Mouse (Mus musculus) megakaryocyte-erythroid progenitor cell, adult 5-6 weeks (primary cell): ENCODE results near the gene Nsrp1. TPM values are rescaled to one million over a fixed set of nuclear protein-coding genes. Genes with fewer than 3 reads are reported as not detected.
A peak's percentile ranks its signal among the peaks of the same experiment; 100 is the strongest.

ENCODE experiments used
- ATAC-seq: replicated peaks from 2 replicates; pipeline ENCODE4 v1.8.0; 2016; ENCODE audit warnings: mild to moderate bottlenecking, inconsistent platforms; ENCODE audit not compliant: severe bottlenecking, poor library complexity, low FRiP score, low TSS enrichment
- total RNA-seq, 2 experiments: library from RNA; stranded (forward) in 1 of 2; stranded (reverse) in 1 of 2; fragments of 200-1000, 215-1000 nt in 1 of 2; fragments of >200 nt in 1 of 2; fragmentation: Nextera tagmentation in 1 of 2; gene quantifications; 2 replicates each; pipeline ENCODE4 v1.2.3; 2014 to 2017

The Nsrp1 gene
- total RNA-seq, 2 experiments from 2014 or later, result 18.0 to 49.9 TPM

DNA sequence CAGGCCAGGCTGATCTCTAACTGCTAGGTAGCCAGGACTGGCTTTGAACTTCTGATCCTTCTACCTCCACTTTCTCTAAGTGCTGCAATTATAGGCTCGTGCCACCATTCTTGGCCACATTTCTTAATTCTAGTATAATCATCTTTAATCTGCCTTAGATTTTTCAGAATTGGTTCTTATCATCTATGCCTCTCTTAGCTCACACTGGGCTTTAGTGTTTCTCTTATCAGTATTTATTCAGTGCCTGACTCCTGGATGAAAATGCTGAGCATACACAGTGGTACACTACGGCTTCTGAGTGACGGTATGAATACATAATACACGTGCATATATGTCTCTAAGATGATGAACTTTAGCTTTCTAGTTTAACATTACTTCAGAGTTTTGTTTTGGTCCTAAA lies 9.4 kb downstream of the Nsrp1 start:
- no peak for ATAC-seq

DNA sequence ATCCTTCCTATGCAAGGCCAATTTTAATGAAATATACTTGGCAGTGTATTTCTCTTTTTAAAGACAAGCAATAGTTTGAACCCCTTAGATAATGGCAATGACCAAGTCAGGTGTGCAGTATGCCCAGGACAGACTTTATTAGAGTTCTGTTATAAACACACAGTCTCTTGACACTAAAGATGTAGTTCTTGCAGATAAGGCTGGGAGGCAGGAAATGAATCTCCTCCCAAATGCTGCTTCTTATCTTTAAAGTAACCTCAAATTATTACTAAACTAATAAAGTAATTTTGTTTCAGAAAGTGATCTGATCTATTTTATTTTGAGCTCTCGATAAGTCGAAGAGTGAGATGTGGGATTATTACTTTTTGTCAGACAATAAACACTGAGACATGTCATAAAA lies 14.8 kb downstream of the Nsrp1 start:
- no peak for ATAC-seq

DNA sequence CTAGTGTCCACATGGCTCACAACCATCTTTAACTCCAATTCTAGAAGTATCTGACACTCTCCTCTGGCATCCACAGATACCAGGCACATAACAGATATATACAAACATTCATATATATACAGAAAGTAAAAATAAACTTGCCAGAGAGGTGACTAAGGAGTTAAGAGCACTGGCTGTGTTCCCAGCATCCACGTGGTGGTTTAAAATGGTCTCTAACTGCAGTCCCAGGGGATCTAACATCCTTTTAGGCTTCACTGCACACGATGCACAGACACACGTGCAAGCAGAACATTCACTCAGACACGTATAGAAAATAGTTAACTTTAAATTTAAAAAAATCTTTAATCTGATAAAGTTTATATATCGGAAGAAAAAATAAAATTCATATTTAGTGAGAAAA lies 16.3 kb downstream of the Nsrp1 start:
- no peak for ATAC-seq

DNA sequence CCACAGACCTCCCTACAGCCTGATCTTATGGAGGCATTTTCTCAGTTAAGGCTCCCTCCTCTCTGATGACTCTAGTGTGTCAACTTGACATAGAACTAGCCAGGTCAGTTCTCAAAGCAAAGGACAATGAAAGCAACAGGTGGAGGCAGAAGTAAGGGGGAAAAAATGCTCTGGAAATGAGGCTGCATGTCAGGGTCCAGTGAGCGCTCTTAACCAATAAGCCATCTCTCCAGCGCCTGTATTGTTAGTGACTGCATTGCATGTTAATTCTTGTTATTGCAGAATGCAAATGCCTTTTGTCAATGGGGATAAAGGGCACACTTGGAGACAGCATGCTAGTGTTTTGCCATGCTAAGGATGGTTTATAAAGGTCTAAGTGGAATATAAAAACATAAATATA lies 35.4 kb downstream of the Nsrp1 start:
- ATAC-seq, result no peak

DNA sequence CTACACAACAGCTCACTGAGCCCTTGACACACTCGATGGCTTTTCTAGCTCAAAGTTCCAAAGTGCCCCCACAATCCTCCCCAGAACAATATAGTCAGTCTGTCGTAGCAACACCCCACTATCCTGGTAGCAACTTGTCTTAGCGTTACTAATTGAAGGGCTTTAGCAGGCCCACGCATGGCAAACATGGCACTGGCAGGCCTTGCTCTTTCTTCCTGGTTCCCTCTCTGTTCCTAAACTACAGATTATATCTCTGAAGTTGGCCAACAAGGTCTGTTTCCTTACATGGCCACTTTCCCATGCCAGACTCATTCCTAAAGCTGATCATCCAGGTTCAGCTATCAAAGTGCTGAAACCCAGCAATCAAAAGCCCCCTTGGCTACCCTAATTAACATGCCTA lies 36.3 kb downstream of the Nsrp1 start:
- no peak for ATAC-seq

DNA sequence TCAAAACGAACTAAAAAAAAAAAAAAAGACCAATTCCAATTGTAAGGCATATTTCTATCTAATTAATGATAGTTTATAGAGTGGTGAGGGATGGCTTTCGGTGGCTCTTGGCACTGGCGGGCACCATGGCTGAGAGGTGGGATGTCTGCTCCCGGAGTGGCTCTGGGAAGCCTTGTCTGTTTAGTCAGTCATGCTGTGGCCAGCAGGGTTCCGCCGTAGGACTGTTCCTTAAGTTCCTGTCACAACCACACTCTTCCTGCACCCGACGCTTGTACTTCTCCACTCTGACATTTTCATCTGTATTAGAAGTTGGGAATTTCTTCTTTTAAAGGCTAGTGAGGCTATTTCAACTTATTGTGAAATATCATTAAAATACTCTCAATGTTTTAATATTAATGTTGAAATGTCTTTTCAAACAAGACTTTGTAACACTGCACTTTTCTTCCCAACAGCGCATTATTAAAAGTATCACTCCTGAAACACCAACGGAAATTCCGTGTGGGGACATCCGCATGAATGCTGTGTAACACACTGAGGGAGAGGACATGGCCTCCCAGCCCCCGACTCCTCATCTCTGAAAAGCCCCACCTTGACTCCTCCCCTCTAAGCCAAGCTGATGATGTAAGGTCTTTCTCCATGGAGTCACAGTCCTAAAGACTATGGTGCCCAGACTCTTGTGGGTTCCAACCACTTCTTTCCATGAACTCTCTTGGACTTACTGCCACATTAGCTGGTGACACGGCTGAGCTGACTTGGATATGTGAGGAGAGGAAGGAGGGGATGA lies 46.9 kb downstream of the Nsrp1 start:
- ATAC-seq, result no peak

DNA sequence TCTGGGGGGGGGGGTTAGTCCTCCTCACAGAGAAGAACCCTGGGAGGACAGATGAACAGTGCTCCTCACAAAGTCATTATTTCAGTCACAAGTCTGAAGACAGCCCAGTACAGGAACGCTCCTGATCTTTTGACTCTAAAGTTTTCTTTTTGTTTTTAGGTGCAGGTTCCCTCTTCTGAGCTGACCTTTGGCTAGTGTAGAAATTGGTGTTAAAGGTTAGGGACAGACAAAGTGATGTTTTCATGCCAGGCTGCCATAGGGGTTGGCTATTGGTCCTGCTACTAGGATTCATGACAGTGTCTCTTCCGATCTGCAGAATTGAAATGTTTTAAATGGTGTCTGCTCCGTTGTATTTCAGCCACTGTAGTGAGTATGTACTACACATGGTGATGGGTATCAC lies 50.1 kb downstream of the Nsrp1 start:
- ATAC-seq, result no peak

DNA sequence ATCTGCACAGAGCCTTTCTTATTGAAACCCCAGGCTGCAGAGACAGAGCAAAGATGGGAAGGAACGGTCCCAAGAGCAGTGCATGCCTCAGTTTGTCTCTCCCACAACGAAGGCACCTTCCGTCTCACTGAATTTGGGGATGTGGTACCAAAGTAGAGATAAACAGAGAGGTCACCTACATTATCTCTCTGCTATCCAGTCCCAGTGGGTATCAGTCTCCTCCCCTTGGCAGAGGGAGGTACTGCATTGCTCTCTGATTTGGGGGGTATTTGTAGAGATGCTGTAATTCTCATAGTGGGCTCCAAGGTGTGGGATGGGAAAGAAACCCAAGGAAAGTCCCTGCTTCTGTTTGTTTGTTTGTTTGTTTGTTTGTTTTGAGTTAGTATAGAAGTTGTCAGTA lies 51.7 kb downstream of the Nsrp1 start:
- ATAC-seq, result no peak

DNA sequence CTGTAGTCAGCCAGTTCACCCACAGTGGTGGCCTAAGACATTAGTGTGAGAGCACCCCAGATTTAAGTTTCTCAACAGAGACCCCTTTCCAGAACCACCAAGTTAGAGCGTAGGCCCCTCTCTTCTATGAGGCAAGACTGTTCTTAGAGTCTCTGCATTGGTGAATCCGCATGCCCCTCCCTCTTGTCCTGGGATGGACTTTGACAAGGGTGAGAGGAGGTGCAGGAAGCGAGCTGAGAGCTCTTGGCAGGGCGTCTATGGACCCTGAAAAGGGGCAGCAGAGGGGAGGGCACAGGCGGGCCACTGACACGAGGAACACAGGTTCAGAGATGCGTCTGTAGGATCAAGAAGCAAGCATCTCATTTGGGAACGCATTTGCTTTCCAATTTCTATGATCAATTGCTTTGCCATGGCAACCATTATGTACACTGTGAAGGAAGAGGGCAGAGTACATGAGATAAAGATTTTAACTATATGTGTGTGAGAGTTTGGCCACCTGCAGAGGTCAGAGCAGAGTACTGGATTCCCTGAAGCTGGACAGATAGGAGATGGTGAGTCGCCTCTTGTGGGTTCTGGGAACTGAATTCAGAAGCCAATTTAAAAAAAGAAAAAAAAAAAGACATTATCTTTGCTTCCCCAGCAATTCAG lies 56.4 kb downstream of the Nsrp1 start:
- no peak for ATAC-seq

DNA sequence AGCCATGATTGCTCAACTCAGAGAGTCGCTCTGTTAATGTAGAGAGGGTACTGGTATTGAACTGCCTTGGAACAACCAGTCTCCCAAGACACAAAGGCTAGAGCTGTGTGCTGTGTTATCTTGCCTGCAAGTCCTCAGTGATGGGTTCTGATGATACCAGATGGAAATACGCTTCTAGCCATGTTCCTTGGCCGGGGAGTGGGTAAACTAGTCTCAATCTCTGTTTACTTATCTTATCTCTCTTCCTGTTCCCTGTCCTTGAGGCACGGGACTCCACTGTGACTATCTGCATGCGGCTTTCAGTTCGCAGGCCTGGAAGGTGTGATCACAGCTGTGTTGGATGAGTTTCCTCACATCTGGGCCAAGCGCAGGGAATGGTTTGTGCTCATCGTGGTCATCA lies 58.7 kb downstream of the Nsrp1 start:
- ATAC-seq, result no peak

DNA sequence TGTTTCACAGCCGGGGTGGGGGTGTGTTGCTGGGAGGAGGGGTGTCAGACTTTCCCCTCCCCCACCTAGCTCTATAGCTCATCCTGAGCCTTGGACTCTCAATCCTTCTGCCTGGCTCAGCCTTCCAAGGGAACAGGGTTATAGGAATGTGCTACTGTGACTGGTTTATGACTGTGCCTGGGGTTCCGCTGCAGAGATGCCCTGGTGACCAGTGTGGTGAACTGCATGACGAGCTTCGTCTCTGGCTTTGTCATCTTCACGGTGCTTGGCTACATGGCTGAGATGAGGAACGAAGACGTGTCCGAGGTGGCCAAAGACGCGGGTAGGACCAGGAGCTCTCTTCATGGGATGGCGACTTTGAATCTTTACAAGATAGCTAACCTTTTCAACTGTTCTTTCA lies 60.2 kb downstream of the Nsrp1 start:
- no peak for ATAC-seq

DNA sequence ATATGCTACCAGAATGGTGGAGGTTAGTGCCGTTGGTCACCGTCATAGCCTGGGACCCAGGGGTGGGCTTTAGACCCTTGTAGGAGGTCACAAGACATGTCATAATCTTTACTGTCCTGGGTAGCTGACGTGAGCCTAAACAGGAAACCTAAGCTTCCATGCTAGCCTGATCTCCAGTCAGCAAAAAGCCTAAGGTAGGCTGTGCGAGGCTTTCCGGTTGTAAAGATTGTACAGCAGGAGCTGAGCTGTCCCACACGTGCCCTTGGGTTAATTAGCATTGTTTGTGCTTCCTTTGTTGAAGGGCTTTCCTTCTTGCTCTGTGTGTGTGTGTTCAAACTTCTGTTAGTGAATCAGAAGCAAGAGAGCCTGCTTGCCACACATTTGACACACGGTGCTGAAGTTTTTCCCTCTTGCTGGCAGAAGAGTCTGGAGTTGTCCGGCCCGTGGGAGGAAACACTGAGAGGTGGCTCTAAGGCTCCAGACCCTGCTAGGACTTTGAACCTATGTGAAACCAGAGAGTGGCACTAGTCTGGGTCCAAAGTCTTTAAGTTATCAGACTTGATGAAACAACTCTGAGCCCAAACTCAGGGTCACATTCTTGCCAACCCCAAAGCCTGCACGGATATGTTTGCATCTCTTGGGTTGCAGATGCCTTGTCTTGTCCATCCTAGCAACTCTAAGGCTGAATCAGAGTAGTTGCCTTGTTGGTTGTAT lies 67.3 kb downstream of the Nsrp1 start:
- no peak for ATAC-seq

DNA sequence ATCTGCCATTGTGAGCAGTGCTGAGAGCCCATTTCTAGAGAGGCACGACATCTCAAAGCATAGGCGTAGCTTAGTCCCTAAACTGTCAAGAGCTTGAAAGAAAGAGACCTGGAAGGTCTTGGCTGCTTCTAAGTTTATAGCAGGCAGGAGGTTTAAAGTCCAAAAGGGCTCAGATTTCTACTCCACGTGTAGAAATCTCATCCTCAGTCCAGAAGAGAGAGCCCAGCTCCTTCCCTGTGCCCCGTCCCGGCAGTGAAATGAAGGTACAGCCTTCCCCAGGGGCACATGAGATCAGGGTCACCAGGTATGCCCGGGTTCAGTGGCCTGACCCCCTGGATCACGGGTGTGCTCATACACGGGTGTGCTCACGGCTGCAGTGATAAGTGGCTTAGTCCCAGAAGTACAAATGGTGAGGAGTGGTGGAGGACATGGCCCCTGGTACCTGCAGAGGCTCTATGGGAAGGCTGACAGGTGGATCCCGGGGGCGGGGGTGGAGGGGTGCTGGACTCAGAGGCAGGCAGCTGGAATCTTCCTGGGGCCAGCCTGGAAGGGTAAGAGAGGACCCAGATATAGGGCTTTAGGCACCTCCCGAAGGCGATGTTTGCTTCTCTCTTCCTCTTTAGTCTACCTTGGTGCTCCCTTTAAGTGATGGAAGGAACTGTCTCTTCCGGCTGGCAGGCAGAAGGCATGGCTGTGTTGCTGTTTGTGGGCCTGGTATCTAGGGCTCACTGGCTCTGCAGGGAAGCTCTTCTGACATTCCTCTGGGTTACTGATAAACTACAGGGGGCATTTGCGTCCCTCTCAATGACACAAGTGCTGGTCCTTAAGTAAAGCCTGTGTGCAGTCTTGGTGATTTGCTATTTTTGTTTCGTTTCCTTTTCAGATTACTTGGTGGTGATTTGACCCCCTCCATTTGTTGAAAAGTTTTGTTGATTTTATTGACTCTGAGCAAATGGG lies 68.9 kb downstream of the Nsrp1 start:
- no peak for ATAC-seq

DNA sequence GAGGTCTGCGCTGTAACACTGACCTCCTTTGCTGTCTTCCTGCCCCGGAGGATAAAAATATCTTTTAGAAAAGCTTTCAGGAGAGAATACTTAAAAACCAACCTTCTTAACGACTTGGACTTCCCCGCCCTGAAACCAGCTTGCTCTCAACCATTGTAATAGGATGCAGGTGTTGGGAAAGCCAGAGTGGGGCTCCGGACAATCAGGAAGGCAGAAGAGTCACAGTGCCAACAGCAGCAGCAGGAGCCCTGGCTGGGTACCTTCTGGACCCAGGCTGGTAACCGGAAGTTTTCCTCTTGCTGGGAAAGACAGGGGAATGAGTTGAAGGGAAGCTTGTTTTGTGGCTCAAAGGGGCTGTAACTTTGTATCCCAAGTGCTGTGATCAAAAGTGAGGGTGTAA lies 71.6 kb downstream of the Nsrp1 start:
- ATAC-seq, result no peak

DNA sequence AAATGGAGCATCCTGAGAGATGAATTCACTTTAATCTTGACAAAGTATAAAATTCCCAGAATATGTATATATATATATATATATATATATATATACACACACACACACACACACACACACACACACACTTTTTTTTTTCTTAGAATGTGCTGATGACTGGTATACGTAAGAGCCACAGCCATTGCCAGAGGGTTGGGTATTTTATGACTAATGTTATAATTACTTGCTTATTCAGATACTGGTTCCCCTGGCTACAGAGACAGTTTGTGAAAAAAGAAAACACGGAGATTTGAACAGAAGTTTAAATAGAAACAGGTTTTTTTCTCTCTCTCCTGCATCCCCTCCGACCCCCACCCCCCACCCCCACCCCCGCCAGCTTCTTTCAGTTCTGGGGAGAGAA lies 72.4 kb downstream of the Nsrp1 start:
- no peak for ATAC-seq

DNA sequence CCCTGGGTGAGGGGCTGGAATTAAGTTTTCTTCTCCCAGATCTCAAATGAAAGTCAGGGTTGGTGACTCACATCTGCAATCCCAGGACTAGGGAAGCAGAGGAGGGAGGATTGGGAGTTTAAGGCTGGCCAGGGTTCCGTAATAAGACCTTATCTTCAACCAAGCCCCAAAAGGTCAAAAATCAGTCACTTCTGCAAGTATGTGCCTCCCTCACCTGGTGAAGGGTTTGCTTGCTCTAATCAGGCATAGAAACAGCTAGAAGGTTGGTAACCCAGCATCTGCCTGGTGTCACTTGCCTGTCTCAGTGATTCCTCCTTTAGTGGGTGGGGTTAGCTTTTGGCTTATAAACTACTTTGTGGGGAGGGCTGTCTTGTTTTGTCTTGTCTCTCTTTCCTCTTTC lies 75.9 kb downstream of the Nsrp1 start:
- no peak for ATAC-seq

DNA sequence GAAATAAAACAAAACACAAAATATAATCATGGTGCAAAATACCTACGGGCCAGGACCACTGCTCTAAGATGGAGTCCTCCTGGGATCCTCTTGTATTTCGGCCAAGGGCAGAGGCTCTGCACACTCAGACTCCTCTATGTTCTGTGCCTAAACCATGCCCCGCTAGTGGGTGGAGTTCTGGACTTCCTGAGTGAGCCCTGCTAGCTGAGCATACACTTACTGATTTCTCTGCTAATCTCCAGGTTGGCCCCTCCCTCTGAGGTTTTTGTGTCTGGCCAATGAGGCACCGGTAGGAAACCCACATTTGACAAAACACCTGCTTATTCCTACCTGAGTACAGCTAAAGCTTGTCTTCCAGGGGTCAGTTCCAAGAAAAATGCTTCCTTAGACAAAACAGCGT lies 77.5 kb downstream of the Nsrp1 start:
- peak; percentile 43; the same call in 1 of the 2 replicates for ATAC-seq

DNA sequence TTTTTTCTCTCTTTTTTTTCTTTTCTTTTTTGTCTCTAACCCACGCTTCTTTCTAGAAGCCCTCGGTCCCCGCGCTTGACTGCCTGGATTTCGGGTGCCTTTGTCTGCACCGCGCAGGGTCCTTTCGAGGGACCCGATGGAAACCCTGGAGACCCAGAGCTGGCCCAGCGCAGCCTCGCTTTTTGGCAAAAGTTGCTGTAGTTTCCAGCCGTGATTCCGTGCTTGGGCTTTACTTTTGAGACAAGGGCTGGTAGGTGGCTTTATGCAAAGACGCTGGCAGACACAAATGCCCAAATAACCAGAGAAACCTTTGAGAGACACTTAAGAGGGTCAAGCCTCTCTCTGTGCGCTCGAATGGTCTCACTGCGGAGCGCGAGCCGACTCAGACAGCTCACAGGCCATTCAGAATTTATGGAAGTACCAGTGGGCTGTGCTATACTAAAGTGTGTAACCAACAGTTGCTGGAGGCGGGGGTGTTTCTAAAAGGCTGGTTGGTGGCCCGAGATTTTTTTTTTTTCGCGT lies 79.5 kb downstream of the Nsrp1 start:
- ATAC-seq, result no peak

DNA sequence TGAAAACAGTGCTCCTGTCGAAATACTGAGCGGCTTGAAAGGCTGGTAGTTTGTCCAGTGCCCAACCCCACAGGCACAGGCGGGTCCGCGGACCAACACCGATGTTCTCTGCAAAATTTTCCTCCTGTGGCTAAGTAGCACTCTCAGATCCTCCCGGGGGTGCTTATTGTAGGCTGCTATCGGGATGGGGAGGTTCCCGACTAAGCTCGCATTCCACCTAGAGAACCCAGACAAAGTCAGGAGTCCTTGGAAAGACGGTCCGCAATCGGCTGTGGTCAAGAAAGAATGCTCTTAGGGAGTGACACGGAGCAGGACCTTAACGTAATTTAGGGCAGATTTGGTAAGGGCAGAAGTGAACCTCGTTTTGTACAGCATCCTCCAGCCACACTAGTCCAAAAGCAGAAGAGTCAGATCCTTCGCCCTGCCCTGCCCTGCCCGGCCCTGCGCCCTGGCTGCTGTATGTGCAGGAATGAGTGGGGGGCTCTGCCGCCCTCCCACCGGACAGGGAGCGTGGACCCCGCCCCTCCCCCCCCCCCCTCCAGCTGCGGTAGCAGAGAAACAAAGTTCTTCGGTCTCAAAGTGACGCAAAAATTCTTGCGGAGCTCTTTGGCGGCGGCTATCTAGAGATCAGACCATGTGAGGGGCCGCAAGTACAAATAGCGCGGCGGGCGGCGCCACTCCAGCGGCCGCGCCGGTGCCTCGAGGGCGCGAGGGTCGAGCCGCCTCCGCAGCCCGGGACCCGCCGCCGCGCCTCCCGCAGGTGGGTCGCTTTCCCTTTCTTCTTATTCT lies 80.1 kb downstream of the Nsrp1 start, which contains the start of gene Slc6a4:
TSS of gene Slc6a4 (plus strand) at position 688 of the 789 bp plus-strand sequence.
- ATAC-seq, result no peak
